Mouse (Mus musculus): ENCODE data around the gene Masp2. TPM values are rescaled to one million over a fixed set of nuclear protein-coding genes. Genes with fewer than 3 reads are reported as not detected.
A peak's percentile ranks its signal among the peaks of the same experiment; 100 is the strongest.

Masp2 gene
- polyA plus RNA-seq, 1 experiment from 2014 or later: 112 TPM

DNA sequence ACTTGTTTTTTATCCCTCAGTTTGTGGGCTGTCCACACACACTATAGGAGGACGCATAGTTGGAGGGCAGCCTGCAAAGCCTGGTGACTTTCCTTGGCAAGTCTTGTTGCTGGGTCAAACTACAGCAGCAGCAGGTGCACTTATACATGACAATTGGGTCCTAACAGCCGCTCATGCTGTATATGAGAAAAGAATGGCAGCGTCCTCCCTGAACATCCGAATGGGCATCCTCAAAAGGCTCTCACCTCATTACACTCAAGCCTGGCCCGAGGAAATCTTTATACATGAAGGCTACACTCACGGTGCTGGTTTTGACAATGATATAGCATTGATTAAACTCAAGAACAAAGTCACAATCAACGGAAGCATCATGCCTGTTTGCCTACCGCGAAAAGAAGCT, 11.4 kb downstream of the Masp2 start:
- Histone ChIP-seq H3K9me3 (ENCODE audit: low read length) (no peaks in the 10 kb centered on the region), H3K4me1 (ENCODE audit: insufficient read depth) (0 out of 2 replicates have a peak, but pooled peaks cover 3% of the 10 kb centered on the region), H3K27me3 (ENCODE audit: insufficient read depth, low read length) (no peaks in the 10 kb centered on the region), H3K4me3 (ENCODE audit: low read depth, low read length) (no peak overlapping the region), H3K36me3 (replicated peaks; ENCODE audit: insufficient read depth, low read length) (peaks cover 59% of the 10 kb centered on the region), H3K9ac (replicated peaks) (no peak overlapping the region), H3K4me2 (ENCODE audit: low read depth, low read length) (no peak overlapping the region), H3K27ac (ENCODE audit: low read depth) (no peak overlapping the region)
- WGBS (ENCODE audit: insufficient replicate concordance): 87% methylated on average over 9 of the region's 9 CpGs
- no peak for ATAC-seq
- TF ChIP-seq EP300 (IDR thresholded peaks at IDR 0.05; ENCODE audit: low read depth) (no peak), CTCF (IDR thresholded peaks at IDR 0.05; ENCODE audit: low read depth) (no peak)
- DNase-seq: no peak

DNA sequence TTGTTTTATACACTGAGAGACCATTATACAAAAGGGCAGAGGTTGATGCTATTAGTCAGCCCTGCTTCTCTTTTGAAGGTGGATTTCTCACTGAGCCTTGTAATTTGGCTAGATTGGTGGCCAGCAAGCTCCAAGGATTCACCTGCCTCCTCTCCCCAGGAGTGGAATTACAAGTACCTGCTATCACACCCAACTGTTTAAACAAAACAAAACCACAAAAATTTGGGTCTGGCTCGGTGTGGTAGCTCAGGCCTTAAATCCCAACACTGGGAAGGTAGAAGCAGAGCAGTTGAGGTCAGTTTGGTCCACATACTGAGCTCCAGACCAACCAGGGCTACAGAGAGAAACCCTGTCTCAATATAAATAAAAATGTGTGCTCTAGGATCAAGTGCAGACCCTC, 17.5 kb downstream of the Masp2 start:
- no peak for ATAC-seq
- Histone ChIP-seq H3K4me3 (ENCODE audit: low read depth, low read length) (no peak overlapping the region), H3K9ac (replicated peaks) (0 out of 2 replicates have a peak overlapping the region, but pooled peaks have one; percentile 26), H3K4me1 (ENCODE audit: insufficient read depth) (peaks cover 18% of the 10 kb centered on the region), H3K36me3 (replicated peaks; ENCODE audit: insufficient read depth, low read length) (peaks cover 84% of the 10 kb centered on the region), H3K27me3 (ENCODE audit: insufficient read depth, low read length) (no peaks in the 10 kb centered on the region), H3K4me2 (ENCODE audit: low read depth, low read length) (no peak overlapping the region), H3K27ac (ENCODE audit: low read depth) (no peak overlapping the region), H3K9me3 (ENCODE audit: low read length) (no peaks in the 10 kb centered on the region)
- 57% methylated on average over 1 of the region's 1 CpGs for WGBS (ENCODE audit: insufficient replicate concordance)
- TF ChIP-seq CTCF (IDR thresholded peaks at IDR 0.05; ENCODE audit: low read depth) (no peak), EP300 (IDR thresholded peaks at IDR 0.05; ENCODE audit: low read depth) (no peak)
- no peak for DNase-seq

DNA sequence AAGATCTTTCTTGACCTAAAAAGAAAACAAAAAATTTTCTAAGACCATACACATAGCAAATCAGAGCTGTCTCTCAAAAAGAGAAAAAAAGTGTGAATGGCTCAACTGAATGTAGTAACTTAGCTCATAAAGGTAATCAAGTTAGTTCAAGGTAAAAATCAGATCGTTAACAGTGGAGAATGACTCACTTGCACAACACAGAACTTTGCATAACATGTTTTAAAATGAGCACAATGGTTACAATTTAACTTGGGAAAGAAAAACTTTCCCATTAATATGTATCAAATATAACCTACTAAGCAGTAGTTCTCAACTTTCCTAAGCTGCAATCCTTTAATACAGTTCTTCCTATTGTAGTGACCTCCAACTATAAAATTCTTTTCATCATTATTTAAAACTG, 18.4 kb downstream of the Masp2 start:
- DNase-seq (no peak), ATAC-seq (peak; percentile 53)
- whole genome bisulfite sequencing (ENCODE audit: insufficient replicate concordance): 75% methylated on average over 1 of the region's 1 CpGs
- no peak overlapping the region for H3K9ac ChIP-seq (replicated peaks)
- no peak for TF ChIP-seq CTCF (IDR thresholded peaks at IDR 0.05; ENCODE audit: low read depth)
- no peak for TF ChIP-seq EP300 (IDR thresholded peaks at IDR 0.05; ENCODE audit: low read depth)
- peaks cover 80% of the 10 kb centered on the region for H3K36me3 ChIP-seq (replicated peaks; ENCODE audit: insufficient read depth, low read length)
- no peaks in the 10 kb centered on the region for H3K9me3 ChIP-seq (ENCODE audit: low read length)
- no peak overlapping the region for H3K27ac ChIP-seq (ENCODE audit: low read depth)
- peaks cover 23% of the 10 kb centered on the region for H3K4me1 ChIP-seq (ENCODE audit: insufficient read depth)
- H3K4me3 ChIP-seq (ENCODE audit: low read depth, low read length): no peak overlapping the region
- H3K4me2 ChIP-seq (ENCODE audit: low read depth, low read length): no peak overlapping the region
- H3K27me3 ChIP-seq (ENCODE audit: insufficient read depth, low read length): no peaks in the 10 kb centered on the region

DNA sequence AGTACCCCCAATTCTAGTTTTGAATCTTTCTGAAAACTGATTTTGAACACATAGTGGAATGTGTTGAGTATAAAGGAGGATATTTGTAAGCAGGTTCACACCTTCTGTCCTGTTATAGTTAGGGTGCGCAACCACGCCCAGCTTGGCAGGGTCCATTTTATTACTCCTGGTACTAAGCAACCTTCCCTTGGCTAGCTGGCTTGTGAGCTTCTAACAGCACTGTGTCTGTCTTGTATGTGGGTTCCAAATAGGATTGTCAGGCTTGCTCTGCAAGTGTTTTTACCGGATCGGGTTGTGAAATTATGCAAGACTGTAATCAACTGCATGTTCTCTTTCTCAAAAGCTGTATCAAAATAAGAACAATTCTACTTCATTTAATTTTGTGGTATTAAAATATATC, 20.1 kb downstream of the Masp2 start:
- no peak overlapping the region for H3K4me2 ChIP-seq (ENCODE audit: low read depth, low read length)
- H3K4me3 ChIP-seq (ENCODE audit: low read depth, low read length): no peak overlapping the region
- H3K9me3 ChIP-seq (ENCODE audit: low read length): no peaks in the 10 kb centered on the region
- TF ChIP-seq EP300 (IDR thresholded peaks at IDR 0.05; ENCODE audit: low read depth): no peak
- TF ChIP-seq CTCF (IDR thresholded peaks at IDR 0.05; ENCODE audit: low read depth): no peak
- DNase-seq (no peak), ATAC-seq (no peak)
- H3K4me1 ChIP-seq (ENCODE audit: insufficient read depth): peaks cover 27% of the 10 kb centered on the region
- H3K9ac ChIP-seq (replicated peaks): no peak overlapping the region
- H3K27ac ChIP-seq (ENCODE audit: low read depth): no peak overlapping the region
- 88% methylated on average over 4 of the region's 4 CpGs for WGBS (ENCODE audit: insufficient replicate concordance)
- peaks cover 70% of the 10 kb centered on the region for H3K36me3 ChIP-seq (replicated peaks; ENCODE audit: insufficient read depth, low read length)
- H3K27me3 ChIP-seq (ENCODE audit: insufficient read depth, low read length): no peaks in the 10 kb centered on the region

DNA sequence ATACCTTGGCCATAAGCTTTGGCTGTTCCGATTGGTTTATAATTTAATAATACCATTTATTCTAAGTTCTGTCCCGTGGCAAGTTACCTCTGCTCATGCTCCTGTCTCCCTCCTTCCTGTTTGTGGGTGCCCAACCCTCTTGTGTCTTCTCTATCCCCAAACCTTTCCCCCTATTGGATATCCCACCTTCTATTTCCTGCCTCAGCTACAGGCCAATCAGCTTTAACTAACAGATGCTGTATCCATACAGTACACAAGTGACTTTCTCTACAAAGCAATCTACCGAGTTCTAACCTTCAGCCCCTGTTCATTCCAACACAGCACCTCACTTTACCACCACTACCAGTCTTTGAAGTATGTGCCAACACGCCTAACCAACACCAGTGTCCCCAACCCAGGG, 21.3 kb downstream of the Masp2 start:
- Histone ChIP-seq H3K27ac (ENCODE audit: low read depth) (no peak overlapping the region), H3K36me3 (replicated peaks; ENCODE audit: insufficient read depth, low read length) (peaks cover 64% of the 10 kb centered on the region), H3K4me3 (ENCODE audit: low read depth, low read length) (no peak overlapping the region), H3K27me3 (ENCODE audit: insufficient read depth, low read length) (no peaks in the 10 kb centered on the region), H3K9me3 (ENCODE audit: low read length) (no peaks in the 10 kb centered on the region), H3K9ac (replicated peaks) (no peak overlapping the region), H3K4me2 (ENCODE audit: low read depth, low read length) (0 out of 2 replicates have a peak overlapping the region, but pooled peaks have one; percentile 82), H3K4me1 (ENCODE audit: insufficient read depth) (peaks cover 24% of the 10 kb centered on the region)
- 76% methylated on average over 4 of the region's 4 CpGs for WGBS (ENCODE audit: insufficient replicate concordance)
- DNase-seq (no peak), ATAC-seq (no peak)
- no peak for TF ChIP-seq EP300 (IDR thresholded peaks at IDR 0.05; ENCODE audit: low read depth)
- TF ChIP-seq CTCF (IDR thresholded peaks at IDR 0.05; ENCODE audit: low read depth): no peak

DNA sequence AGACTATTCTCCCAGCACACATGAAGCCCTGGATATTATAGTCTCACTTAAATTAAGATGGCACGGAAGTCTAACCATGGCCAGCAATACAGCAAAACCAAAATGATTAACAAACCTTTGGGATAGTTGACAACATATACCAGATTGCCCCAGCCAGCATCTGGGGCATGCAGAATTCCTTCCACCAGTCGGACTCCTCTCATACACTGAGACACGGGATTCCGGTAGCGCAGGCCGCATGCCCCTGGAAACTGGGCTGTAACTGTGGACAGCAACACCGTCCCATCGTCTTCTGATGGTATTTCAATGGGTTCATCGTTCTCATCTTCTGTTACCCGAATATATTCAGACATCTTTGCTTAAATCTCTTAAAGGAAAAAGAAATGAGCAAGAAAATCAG, 22.7 kb downstream of the Masp2 start:
- H3K4me3 ChIP-seq (ENCODE audit: low read depth, low read length): peak overlapping the region; percentile 87
- H3K9me3 ChIP-seq (ENCODE audit: low read length): no peaks in the 10 kb centered on the region
- H3K36me3 ChIP-seq (replicated peaks; ENCODE audit: insufficient read depth, low read length): peaks cover 50% of the 10 kb centered on the region
- DNase-seq: no peak
- H3K4me1 ChIP-seq (ENCODE audit: insufficient read depth): peaks cover 17% of the 10 kb centered on the region
- WGBS (ENCODE audit: insufficient replicate concordance): 84% methylated on average over 10 of the region's 10 CpGs
- ATAC-seq: no peak
- H3K27me3 ChIP-seq (ENCODE audit: insufficient read depth, low read length): no peaks in the 10 kb centered on the region
- no peak overlapping the region; the same call in 1 of the 2 replicates for H3K9ac ChIP-seq (replicated peaks)
- no peak for TF ChIP-seq EP300 (IDR thresholded peaks at IDR 0.05; ENCODE audit: low read depth)
- no peak for TF ChIP-seq CTCF (IDR thresholded peaks at IDR 0.05; ENCODE audit: low read depth)
- H3K4me2 ChIP-seq (ENCODE audit: low read depth, low read length): peak overlapping the region; percentile 82
- H3K27ac ChIP-seq (ENCODE audit: low read depth): no peak overlapping the region
